Comparison of ENCODE assay signal across 23 mouse cellular contexts in genomic region chr3:108879836-108880435, GRCm38 (mm10). TPM values are rescaled to one million over a fixed set of nuclear protein-coding genes. Genes with fewer than 3 reads are reported as not detected.
DNase-seq lines count a peak whose midpoint lies in the region; ATAC-seq and TF ChIP-seq lines count a peak whose summit lies in the region.
"Had no signal": no experiment of that assay in that cellular context is flagged by ENCODE, and none has a peak within 500 bp of the region (broad histone marks: within the 10 kb centered on the region; RNA-seq: fewer than 3 reads in every experiment).

No protein-coding gene starts in this region.

- no peaks in the 10 kb centered on the region for H3K36me3 ChIP-seq in heart, embryonic 12.5 days
- no peaks in the 10 kb centered on the region for H3K36me3 ChIP-seq in midbrain, embryonic 11.5 days (ENCODE audit: control insufficient read depth, insufficient read depth, low read length)
- no peaks in the 10 kb centered on the region for H3K36me3 ChIP-seq in midbrain, embryonic 10.5 days
- H3K36me3 ChIP-seq in small intestine, adult 2 months (ENCODE audit: control insufficient read depth, insufficient read depth, low read length) = no peaks in the 10 kb centered on the region
- no peaks in the 10 kb centered on the region for H3K36me3 ChIP-seq in hindbrain, postnatal 0 days (ENCODE audit: insufficient read depth, low read length)
- H3K36me3 ChIP-seq: limb, embryonic 12.5 days had no signal

- no peak for TF ChIP-seq POLR2A in small intestine, adult 2 months (IDR thresholded peaks at IDR 0.05; ENCODE audit: low read depth, low read length)

- H3K27ac ChIP-seq in heart, embryonic 12.5 days (ENCODE audit: poor library complexity, severe bottlenecking) = no peak overlapping the region
- H3K27ac ChIP-seq in midbrain, embryonic 11.5 days (ENCODE audit: low read depth, low read length) = no peak overlapping the region
- H3K27ac ChIP-seq in midbrain, embryonic 10.5 days (replicated peaks) = no peak overlapping the region
- H3K27ac ChIP-seq in small intestine, adult 2 months (ENCODE audit: insufficient read depth, low read depth, low read length) = peak overlapping the region; percentile 43; the same call in 1 of the 2 replicates
- H3K27ac ChIP-seq in hindbrain, postnatal 0 days = no peak overlapping the region
- H3K27ac ChIP-seq: liver, embryonic 14.5 days had no signal

- peak; percentile 87 for DNase-seq in heart, adult 11 months
- peak; percentile 59 for DNase-seq in midbrain, embryonic 11.5 days (ENCODE audit: low spot score, missing footprints)
- no peak for DNase-seq in midbrain, embryonic 10.5 days (ENCODE audit: low spot score)
- peak; percentile 32 for DNase-seq in brain, adult 2 months (ENCODE audit: low read depth, low spot score)
- no peak for DNase-seq in hindbrain, postnatal 0 days (ENCODE audit: low spot score)
- DNase-seq in gastrocnemius, postnatal 10 days = no peak
- DNase-seq: adrenal gland, adult 8-10 months; cerebellum, adult 11 months; heart, adult 18-20 months; right cerebral cortex, adult 18-20 months had no signal

- no peaks in the 10 kb centered on the region for H3K9me3 ChIP-seq in heart, embryonic 12.5 days (replicated peaks)
- no peaks in the 10 kb centered on the region for H3K9me3 ChIP-seq in midbrain, embryonic 11.5 days (ENCODE audit: control insufficient read depth, low read length)
- no peaks in the 10 kb centered on the region for H3K9me3 ChIP-seq in midbrain, embryonic 10.5 days (replicated peaks)
- no peaks in the 10 kb centered on the region for H3K9me3 ChIP-seq in hindbrain, postnatal 0 days (ENCODE audit: low read length)
- H3K9me3 ChIP-seq: limb, embryonic 12.5 days had no signal

- H3K4me1 ChIP-seq in heart, embryonic 12.5 days (replicated peaks) = peaks cover 47% of the 10 kb centered on the region
- no peaks in the 10 kb centered on the region; the same call in 1 of the 2 replicates for H3K4me1 ChIP-seq in midbrain, embryonic 11.5 days (ENCODE audit: control insufficient read depth, insufficient read depth, low read length)
- H3K4me1 ChIP-seq in midbrain, embryonic 10.5 days = peaks cover 13% of the 10 kb centered on the region
- peaks cover 5% of the 10 kb centered on the region; the same call in 1 of the 2 replicates for H3K4me1 ChIP-seq in small intestine, adult 2 months (ENCODE audit: control insufficient read depth, insufficient read depth, insufficient read length, low read length)
- peaks cover 4% of the 10 kb centered on the region; the same call in 1 of the 2 replicates for H3K4me1 ChIP-seq in hindbrain, postnatal 0 days (ENCODE audit: insufficient read depth, low read length)

- H3K27me3 ChIP-seq in heart, embryonic 12.5 days (replicated peaks) = no peaks in the 10 kb centered on the region
- H3K27me3 ChIP-seq in midbrain, embryonic 11.5 days (ENCODE audit: control insufficient read depth, insufficient read depth, low read length) = no peaks in the 10 kb centered on the region
- H3K27me3 ChIP-seq in midbrain, embryonic 10.5 days (ENCODE audit: low read depth, poor library complexity, severe bottlenecking) = no peaks in the 10 kb centered on the region
- no peaks in the 10 kb centered on the region for H3K27me3 ChIP-seq in small intestine, adult 2 months (ENCODE audit: control insufficient read depth, insufficient read depth, low read length)
- H3K27me3 ChIP-seq in hindbrain, postnatal 0 days (ENCODE audit: insufficient read depth, low read length) = no peaks in the 10 kb centered on the region
- H3K27me3 ChIP-seq: limb, embryonic 12.5 days had no signal

- 51% methylated on average over 5 of the region's 5 CpGs for WGBS in heart, embryonic 12.5 days
- 69% methylated on average over 5 of the region's 5 CpGs for WGBS in midbrain, embryonic 11.5 days
- WGBS in midbrain, embryonic 10.5 days = 70% methylated on average over 5 of the region's 5 CpGs
- 62% methylated on average over 5 of the region's 5 CpGs for WGBS in small intestine, adult 2 months
- WGBS in hindbrain, postnatal 0 days = 61% methylated on average over 5 of the region's 5 CpGs

- TF ChIP-seq CTCF in small intestine, adult 2 months (IDR thresholded peaks at IDR 0.05; ENCODE audit: extremely low read depth, insufficient read length, insufficient replicate concordance, low read depth, low read length) = no peak
- no peak for TF ChIP-seq CTCF in hindbrain, postnatal 0 days (IDR thresholded peaks at IDR 0.05; ENCODE audit: low read depth)

- ATAC-seq in heart, embryonic 12.5 days (ENCODE audit: insufficient number of reproducible peaks, low FRiP score) = no peak
- no peak for ATAC-seq in midbrain, embryonic 11.5 days (ENCODE audit: low FRiP score)
- no peak for ATAC-seq in hindbrain, postnatal 0 days

- no peak overlapping the region for H3K9ac ChIP-seq in heart, embryonic 12.5 days
- no peak overlapping the region for H3K9ac ChIP-seq in midbrain, embryonic 11.5 days (ENCODE audit: low read length)
- no peak overlapping the region for H3K9ac ChIP-seq in hindbrain, postnatal 0 days (replicated peaks; ENCODE audit: low read length)
- H3K9ac ChIP-seq: limb, embryonic 12.5 days; liver, embryonic 14.5 days had no signal

- no peak overlapping the region for H3K4me3 ChIP-seq in heart, embryonic 12.5 days
- no peak overlapping the region for H3K4me3 ChIP-seq in midbrain, embryonic 11.5 days (ENCODE audit: low read depth, low read length)
- H3K4me3 ChIP-seq in midbrain, embryonic 10.5 days = no peak overlapping the region
- no peak overlapping the region for H3K4me3 ChIP-seq in small intestine, adult 2 months (ENCODE audit: low read depth, low read length)
- no peak overlapping the region for H3K4me3 ChIP-seq in hindbrain, postnatal 0 days (ENCODE audit: low read length)
- H3K4me3 ChIP-seq: limb, embryonic 12.5 days had no signal

- H3K4me2 ChIP-seq in heart, embryonic 12.5 days = no peak overlapping the region
- H3K4me2 ChIP-seq in midbrain, embryonic 11.5 days = no peak overlapping the region
- H3K4me2 ChIP-seq in hindbrain, postnatal 0 days (ENCODE audit: low read depth, low read length) = no peak overlapping the region
- H3K4me2 ChIP-seq: limb, embryonic 12.5 days had no signal

RNA-seq across cellular contexts. Expression of gene Fndc7, which starts 9.9 kb away (rescaled TPM):
- polyA plus RNA-seq in heart, embryonic 12.5 days (2016; fragmentation: Nextera tagmentation; extraction: Ambion mirVana) = 0.04 TPM in 1 of 2 replicates, not detected in the other
- polyA plus RNA-seq in midbrain, embryonic 11.5 days (2014; fragmentation: Nextera tagmentation; extraction: Ambion mirVana) = 0.11 TPM in 1 of 2 replicates, not detected in the other
- 0.06 TPM in 1 of 2 replicates, not detected in the other for polyA plus RNA-seq in midbrain, embryonic 10.5 days (2016; fragmentation: Nextera tagmentation; extraction: Ambion mirVana)
- polyA plus RNA-seq in small intestine, adult 2 months (2012; rRNA removed) = 0.10 TPM in 2 replicates
- total RNA-seq in hindbrain, postnatal 0 days (2014; rRNA removed) = 0.14 and 0.16 TPM in 2 replicates
- polyA plus RNA-seq in hindbrain, postnatal 0 days (2015; fragmentation: Nextera tagmentation; extraction: Ambion mirVana) = 0.06 TPM in 1 of 2 replicates, not detected in the other
- total RNA-seq in gastrocnemius, postnatal 10 days (2021) = under 1 TPM; 0.07 to 0.34 TPM
- total RNA-seq: gastrocnemius, adult 8-10 months; megakaryocyte-erythroid progenitor cell, adult 5-6 weeks; midbrain, postnatal 0 days had no signal
- polyA plus RNA-seq: forebrain, embryonic 11.5 days; hindbrain, embryonic 11.5 days; kidney, embryonic 14.5 days; liver, embryonic 14.5 days; midbrain, postnatal 0 days; neural tube, embryonic 11.5 days had no signal

RNA-seq across cellular contexts. Expression of gene Prpf38b, which starts 31.6 kb away (rescaled TPM):
- polyA plus RNA-seq in heart, embryonic 12.5 days (2016; fragmentation: Nextera tagmentation; extraction: Ambion mirVana) = 64.7 and 72.6 TPM in 2 replicates
- polyA plus RNA-seq in midbrain, embryonic 11.5 days (2014; fragmentation: Nextera tagmentation; extraction: Ambion mirVana) = 61.1 and 74.3 TPM in 2 replicates
- 67.2 and 68.3 TPM in 2 replicates for polyA plus RNA-seq in midbrain, embryonic 10.5 days (2016; fragmentation: Nextera tagmentation; extraction: Ambion mirVana)
- 38.0 and 73.9 TPM in 2 replicates for polyA plus RNA-seq in small intestine, adult 2 months (2012; rRNA removed)
- total RNA-seq in hindbrain, postnatal 0 days (2014; rRNA removed) = 23.8 and 26.7 TPM in 2 replicates
- 39.4 and 41.8 TPM in 2 replicates for polyA plus RNA-seq in hindbrain, postnatal 0 days (2015; fragmentation: Nextera tagmentation; extraction: Ambion mirVana)
- total RNA-seq in gastrocnemius, postnatal 10 days (2021) = 10 to 100 TPM; 24.3 to 31.5 TPM

RNA-seq across cellular contexts. Expression of gene Stxbp3, which starts 39.6 kb away (rescaled TPM):
- polyA plus RNA-seq in heart, embryonic 12.5 days (2016; fragmentation: Nextera tagmentation; extraction: Ambion mirVana) = 27.3 and 27.8 TPM in 2 replicates
- polyA plus RNA-seq in midbrain, embryonic 11.5 days (2014; fragmentation: Nextera tagmentation; extraction: Ambion mirVana) = 23.7 and 25.7 TPM in 2 replicates
- polyA plus RNA-seq in midbrain, embryonic 10.5 days (2016; fragmentation: Nextera tagmentation; extraction: Ambion mirVana) = 24.1 and 26.7 TPM in 2 replicates
- polyA plus RNA-seq in small intestine, adult 2 months (2012; rRNA removed) = 1.7 and 4.5 TPM in 2 replicates
- 7.6 and 34.3 TPM in 2 replicates for total RNA-seq in hindbrain, postnatal 0 days (2014; rRNA removed)
- 13.4 and 17.1 TPM in 2 replicates for polyA plus RNA-seq in hindbrain, postnatal 0 days (2015; fragmentation: Nextera tagmentation; extraction: Ambion mirVana)
- total RNA-seq in gastrocnemius, postnatal 10 days (2021) = 10 to 100 TPM; 31.8 to 38.5 TPM

RNA-seq across cellular contexts. Expression of gene Henmt1, which starts 59.7 kb away (rescaled TPM):
- 0.20 TPM in 1 of 2 replicates, not detected in the other for polyA plus RNA-seq in heart, embryonic 12.5 days (2016; fragmentation: Nextera tagmentation; extraction: Ambion mirVana)
- polyA plus RNA-seq in midbrain, embryonic 11.5 days (2014; fragmentation: Nextera tagmentation; extraction: Ambion mirVana) = 0.54 and 0.56 TPM in 2 replicates
- polyA plus RNA-seq in midbrain, embryonic 10.5 days (2016; fragmentation: Nextera tagmentation; extraction: Ambion mirVana) = 0.62 and 0.67 TPM in 2 replicates
- not detected in 2 replicates for polyA plus RNA-seq in small intestine, adult 2 months (2012; rRNA removed)
- 1.0 and 2.2 TPM in 2 replicates for total RNA-seq in hindbrain, postnatal 0 days (2014; rRNA removed)
- 2.0 and 2.6 TPM in 2 replicates for polyA plus RNA-seq in hindbrain, postnatal 0 days (2015; fragmentation: Nextera tagmentation; extraction: Ambion mirVana)
- total RNA-seq in gastrocnemius, postnatal 10 days (2021) = not detected
- total RNA-seq: gastrocnemius, adult 8-10 months; heart, adult 18-20 months; heart, postnatal 10 days; megakaryocyte-erythroid progenitor cell, adult 5-6 weeks had no signal
- polyA plus RNA-seq: large intestine, adult 2 months had no signal

Comparison
In these comparisons a context has a peak if more than half of its experiments do, and no peak if none do; other contexts are left out.
1. DNase-seq: peak in heart, adult 11 months (single experiment), midbrain, embryonic 11.5 days (single experiment) and brain, adult 2 months (single experiment); none in midbrain, embryonic 10.5 days (single experiment), hindbrain, postnatal 0 days (single experiment) and gastrocnemius, postnatal 10 days (single experiment).